Mouse (Mus musculus) cerebellum, adult 11 months (tissue): ENCODE measurements around the gene Dhrs3.
A peak's percentile ranks its signal among the peaks of the same experiment; 100 is the strongest.

ENCODE experiments used
- DNase-seq: peaks from one replicate; pipeline ENCODE4 v3.0.0; 2022

Gene Dhrs3

GRCm38 (mm10) chr4:144942433-144942832 is 49.8 kb downstream of the Dhrs3 start:
- no peak for DNase-seq

DNA sequence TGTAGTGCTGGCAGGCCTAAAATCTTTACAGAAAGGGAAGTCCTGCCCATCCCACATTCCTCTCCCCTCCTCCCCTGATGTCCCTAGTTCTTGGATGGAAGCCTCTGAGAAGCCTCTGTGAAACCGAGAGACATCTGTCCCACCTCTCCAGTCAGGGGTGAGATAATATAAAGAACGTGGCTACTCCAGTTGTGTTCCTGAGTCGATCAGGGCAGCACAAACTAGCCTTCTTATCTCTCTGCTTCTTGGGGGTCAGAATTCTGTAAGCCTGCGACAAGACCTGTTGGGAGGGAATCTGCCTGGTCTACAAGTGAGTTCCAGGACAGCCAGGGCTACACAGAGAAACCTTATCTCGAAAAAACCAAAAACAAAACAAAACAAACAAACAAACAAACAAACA is 50.6 kb downstream of the Dhrs3 start:
- no peak for DNase-seq

GRCm38 (mm10) chr4:144947738-144948390 is 55.2 kb downstream of the Dhrs3 start:
- no peak for DNase-seq

DNA sequence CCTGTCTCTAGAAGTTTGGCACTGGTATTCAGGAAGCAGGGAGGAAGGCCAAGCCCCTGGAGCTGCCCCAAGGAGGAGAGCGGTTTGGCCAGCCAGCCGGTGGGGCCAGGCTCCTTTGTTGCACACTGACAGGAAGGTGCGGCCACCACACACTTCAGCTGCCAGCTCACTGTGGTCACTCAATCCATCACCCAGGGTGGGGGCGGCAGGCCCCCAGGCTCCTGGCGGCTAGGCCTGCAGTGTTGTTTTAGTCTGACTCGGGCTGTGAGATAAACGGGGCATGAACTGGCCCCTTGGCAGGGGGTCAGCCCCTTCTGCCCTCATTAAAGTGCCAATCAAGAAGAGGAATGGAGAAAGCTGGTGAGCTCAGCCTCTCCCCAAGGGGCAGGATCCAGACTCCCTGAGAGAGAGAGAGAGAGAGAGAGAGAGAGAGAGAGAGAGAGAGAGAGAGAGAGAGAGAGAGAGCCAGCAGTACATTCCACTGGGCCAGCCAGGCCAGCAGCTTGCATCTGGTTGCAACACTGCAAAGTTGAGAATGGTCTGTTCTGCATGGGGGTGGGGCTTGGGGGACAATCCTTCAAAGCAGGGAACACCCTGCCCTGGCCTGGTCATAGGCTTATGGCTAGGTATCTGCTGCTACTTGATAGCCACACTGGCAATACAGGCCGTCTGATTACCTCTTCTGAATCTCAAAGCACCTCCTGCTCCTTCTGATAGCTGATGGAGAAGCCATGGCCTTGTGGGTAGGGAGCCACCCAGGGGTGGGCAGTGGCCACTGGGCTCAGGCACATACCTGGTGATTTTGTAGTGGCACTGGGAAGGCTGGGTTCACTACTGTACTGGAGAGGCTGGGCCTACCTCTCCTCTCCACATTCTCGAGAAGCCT is 57.1 kb downstream of the Dhrs3 start:
- peak; percentile 20 for DNase-seq

GRCm38 (mm10) chr4:144950327-144950711 is 57.7 kb downstream of the Dhrs3 start:
- no peak for DNase-seq

DNA sequence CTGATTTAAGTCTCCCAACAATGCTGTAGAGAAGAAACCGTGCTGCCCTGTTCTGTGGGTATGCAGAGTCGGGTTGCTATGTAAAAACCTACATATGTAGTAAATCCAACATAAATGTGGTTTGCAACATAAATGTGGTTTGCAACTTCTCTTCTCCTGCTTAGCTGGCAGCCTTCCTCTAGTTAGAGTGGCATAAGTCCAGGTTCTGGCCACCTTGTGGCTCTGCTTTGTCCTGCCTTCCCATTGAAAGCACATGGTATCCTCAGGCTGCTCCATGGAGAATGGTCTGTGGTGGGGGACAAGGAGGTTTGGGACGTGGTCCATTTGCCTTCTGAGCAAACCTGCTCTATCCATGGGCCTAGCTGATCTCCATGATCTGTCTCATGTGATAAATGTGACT is 58.3 kb downstream of the Dhrs3 start:
- DNase-seq: no peak

DNA sequence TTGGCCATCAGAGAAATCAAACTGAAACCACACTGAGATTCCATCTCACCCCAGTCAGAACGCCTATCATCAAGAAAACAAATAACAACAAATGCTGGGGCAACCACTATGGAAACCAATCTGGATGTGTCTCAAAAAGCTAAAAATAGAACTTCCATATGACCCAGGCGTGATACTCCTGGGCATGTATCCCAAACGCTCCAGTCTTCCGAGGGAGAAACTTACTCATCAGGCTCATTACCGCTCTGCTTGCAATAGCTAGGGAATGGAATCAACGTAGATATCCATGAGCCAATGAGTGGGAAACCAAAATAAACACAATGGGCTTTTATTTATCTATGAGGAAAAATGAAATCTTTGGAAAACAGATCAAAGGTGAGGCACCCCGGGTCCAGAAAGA is 59.2 kb downstream of the Dhrs3 start:
- no peak for DNase-seq

- no peak for DNase-seq
Measured at GRCm38 (mm10) chr4:144953421-144953820, 60.8 kb downstream of the Dhrs3 start.

DNA sequence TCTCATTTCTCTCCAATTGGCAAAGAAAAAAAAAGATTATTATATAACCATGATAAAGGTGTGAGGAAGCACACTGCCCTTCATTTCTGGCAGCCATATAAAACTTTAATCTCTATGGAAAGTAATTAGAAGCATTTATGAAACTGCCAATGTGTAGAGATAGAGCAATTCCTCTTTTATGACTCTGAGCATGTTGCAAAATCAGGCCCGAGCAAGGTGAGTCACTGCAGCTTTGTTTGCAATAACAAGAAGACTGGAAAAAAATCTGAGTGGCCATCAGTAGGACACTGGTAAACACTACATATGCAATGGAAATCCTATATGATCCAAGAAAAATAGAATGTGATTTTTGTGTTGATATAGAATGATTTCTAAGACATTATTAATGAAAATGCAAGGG is 63.2 kb downstream of the Dhrs3 start:
- DNase-seq: no peak

- no peak for DNase-seq
Measured at GRCm38 (mm10) chr4:144956293-144956692, 63.7 kb downstream of the Dhrs3 start.

DNA sequence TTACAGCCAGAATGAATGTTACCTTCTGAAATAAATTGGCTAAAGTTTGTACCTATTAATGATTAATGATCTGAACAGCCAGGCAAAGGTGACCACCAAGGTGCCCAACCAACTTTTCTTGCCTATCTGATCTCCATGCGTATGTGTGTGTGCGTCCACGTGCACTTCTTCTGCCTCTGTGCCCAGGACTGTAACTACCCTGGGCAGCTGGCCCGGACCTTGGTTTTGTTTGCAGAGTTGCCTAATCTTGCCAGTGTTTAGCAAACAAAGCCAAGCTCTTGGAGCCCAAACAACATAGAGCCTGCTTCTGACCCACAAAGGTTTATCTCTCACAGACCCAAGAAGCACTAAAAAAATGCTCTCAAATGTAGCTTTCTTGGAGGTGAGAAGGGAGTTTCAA is 64.6 kb downstream of the Dhrs3 start:
- DNase-seq: no peak

- DNase-seq: no peak
Measured at GRCm38 (mm10) chr4:144957721-144958120, 65.1 kb downstream of the Dhrs3 start.

DNA sequence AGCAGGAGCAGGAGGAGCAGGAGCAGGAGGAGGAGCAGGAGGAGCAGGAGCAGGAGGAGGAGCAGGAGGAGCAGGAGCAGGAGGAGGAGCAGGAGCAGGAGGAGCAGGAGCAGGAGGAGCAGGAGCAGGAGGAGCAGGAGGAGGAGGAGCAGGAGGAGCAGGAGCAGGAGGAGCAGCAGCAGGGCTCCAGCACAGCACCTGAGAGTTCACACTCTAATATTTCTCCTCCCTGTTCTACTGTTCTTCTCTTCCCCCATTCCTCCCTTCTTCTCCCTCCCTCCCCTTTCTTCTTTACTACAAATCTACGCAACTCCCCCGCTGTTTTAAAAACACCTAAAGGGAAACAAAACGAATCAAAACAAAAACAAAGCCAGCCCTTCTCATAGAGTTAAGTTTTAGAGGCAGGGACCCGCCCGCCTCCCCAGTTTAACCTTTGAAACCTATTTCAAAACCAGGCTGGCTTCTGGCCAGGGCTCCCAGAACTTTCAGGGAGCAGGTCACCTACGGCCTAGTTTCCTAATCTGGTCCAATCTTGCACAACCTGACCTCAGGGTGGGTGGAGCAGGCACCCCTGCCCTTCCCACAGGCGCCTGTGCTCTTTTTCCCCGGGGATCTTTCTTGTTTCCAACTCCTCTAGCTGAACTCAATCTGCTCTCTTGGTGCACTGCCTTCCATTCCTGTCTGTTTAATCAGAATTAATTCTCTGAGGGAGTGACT is 67.7 kb downstream of the Dhrs3 start:
- DNase-seq: no peak

- DNase-seq: no peak
Measured at GRCm38 (mm10) chr4:144961232-144961631, 68.6 kb downstream of the Dhrs3 start.

GRCm38 (mm10) chr4:144961696-144962095 is 69.1 kb downstream of the Dhrs3 start:
- DNase-seq: no peak

DNA sequence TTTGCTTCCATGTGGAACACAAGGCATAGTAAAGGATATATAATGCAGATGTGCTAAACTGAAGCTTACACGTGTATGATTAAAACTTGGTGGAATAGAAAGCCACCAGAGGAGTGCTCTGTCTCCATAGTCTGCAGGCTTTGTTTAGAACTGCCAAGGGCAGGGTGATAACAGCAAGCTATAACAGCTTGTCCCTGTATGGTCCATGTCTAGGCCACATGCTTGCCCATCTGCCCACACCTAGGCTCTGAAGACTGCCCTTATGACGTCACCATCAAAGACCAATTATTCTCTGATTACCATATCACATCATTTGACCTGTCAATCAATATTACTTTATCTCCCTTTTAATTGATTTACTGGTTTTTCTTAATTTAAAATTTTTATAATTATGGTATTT is 72.6 kb downstream of the Dhrs3 start:
- no peak for DNase-seq

DNA sequence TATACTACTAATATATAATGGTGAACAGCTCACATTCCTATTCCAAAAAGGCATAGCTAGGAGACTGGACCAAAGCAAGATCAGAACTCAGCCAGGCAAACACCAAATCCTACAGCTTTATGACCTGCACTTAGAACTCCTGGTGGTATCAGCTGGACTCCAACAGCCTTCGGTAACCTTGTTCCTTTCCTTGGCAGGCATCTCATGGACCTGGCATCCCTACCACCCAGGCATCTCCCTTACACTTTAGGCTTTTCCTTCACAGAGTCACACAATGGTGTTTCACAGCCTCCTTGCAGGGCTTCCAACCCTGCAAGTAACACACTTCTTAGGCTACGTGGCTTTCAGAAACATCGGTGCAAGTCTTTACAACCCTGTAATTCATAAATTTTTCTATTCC is 75.7 kb downstream of the Dhrs3 start:
- DNase-seq: no peak

DNA sequence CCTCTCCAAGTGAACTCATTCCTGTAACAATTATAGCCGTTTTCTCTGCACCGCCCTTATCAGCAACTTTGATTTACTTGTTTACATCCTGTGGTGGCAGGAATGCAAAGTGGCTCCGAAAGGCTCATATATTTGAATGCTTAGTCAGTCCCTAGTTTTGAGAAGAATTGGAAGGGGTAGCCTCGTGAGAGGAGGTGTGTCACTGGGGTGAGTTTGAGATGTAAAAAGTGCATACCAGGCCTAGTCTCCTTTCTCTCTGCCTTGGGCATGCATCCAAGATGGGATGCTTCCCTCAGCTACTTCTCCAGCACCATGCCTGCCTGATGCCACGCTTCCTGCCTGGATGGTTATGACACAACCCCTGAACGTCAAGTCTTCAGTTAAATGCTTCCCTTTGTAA is 76.4 kb downstream of the Dhrs3 start:
- DNase-seq: no peak

- no peak for DNase-seq
Measured at GRCm38 (mm10) chr4:144971048-144971447, 78.4 kb downstream of the Dhrs3 start.

DNA sequence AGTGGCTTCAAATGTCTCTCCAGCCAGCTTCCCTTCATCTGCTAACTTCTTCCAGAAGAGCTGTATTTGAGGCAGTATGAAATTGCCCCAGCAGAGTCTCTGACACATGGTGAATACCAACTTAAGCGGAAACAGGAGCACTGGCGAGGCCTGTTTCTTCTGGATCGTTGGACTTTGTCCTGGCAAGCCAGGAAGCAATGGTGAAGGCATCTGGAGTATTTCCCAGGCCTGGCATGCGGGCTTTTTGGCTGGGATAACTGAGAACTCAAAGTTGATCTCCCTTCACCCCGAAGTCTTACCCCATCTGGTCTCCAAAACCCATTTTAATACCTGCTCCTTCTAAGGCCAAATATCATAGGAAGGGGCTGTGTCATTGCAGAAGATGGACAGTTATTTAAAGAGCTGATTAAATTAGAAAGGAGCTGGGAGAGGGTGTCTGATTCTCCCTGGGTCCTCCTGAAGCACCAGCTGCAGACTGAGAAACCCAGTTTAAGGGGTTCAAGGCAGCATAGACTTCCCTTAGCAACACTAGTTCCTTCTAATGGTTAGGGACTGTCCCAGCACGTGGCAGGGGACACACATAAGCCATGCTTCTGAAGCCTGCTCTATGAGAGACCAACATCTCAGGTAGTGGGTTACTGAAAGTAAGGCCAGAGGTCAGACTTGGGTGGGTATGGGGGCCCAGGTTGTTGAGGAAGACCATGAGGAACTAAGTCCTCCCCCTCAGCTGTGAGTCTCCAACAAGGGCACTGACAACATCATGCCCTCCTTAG is 80.5 kb downstream of the Dhrs3 start:
- peak; percentile 62 for DNase-seq

DNA sequence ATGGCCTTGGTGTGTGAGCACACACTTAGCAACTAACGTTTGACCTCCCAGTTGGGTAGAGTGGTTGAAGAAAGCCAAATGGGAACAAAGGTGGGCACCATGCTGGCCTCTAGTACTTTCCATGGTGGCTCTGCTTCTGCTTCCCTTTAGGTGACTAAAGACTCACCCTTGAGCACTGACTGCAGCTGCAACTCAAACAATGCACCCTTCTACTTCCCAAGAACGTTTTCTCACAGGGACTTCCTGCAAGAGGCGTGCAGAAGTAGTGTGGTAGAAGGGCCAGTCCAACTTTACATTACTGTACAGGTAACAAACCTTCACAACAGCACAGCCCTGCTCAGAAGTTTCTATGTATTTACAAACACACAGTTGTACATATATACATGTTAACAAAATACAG is 81.8 kb downstream of the Dhrs3 start:
- no peak for DNase-seq

GRCm38 (mm10) chr4:144975505-144975904 is 82.9 kb downstream of the Dhrs3 start:
- DNase-seq: no peak

GRCm38 (mm10) chr4:144977057-144977456 is 84.4 kb downstream of the Dhrs3 start:
- DNase-seq: no peak
